Mouse (Mus musculus) erythroblast, adult 5-6 weeks (primary cell): ENCODE measurements around the gene Tesc. TPM values are rescaled to one million over a fixed set of nuclear protein-coding genes. Genes with fewer than 3 reads are reported as not detected.

ENCODE experiments used
- ATAC-seq: replicated peaks from 2 replicates; pipeline ENCODE4 v1.8.0; 2016; ENCODE audit warnings: moderate number of reproducible peaks, mild to moderate bottlenecking, moderate TSS enrichment, inconsistent platforms; ENCODE audit not compliant: poor library complexity, low FRiP score, severe bottlenecking
- total RNA-seq, 2 experiments: library from RNA; stranded (forward) in 1 of 2; stranded (reverse) in 1 of 2; fragments of 150-400 nt in 1 of 2; fragments of 200-764, 138-1000 nt in 1 of 2; gene quantifications; 2 replicates each; pipeline versions ENCODE4 v1.2.3 to v1.2.4; 2015 to 2017; ENCODE audit warnings: low replicate concordance in 2 of 2

The Tesc gene
- total RNA-seq, 2 experiments from 2014 or later = 2.6 TPM; not detected in 1

DNA sequence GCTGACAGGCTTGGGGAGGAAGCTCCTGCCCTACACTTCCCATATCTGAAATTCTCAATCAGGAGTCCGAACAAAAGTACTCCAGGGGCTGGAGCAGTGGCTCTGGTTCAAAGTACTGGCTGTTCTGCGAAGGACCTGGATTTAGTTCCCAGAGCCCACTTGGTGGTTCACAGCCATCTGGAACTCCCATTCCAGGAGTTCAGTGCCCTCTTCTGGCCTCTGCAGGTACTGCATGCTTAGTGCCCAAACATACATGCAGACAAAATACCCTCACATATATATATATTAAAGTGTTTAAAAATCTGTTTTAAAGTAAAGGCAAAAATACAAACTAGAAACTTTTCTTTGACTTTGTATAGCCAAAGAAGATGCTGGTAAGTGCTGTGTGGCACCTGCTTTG, 63.3 kb downstream of the Tesc start:
- 0 out of 2 replicates have a peak, but pooled peaks have one; percentile 59 for ATAC-seq

DNA sequence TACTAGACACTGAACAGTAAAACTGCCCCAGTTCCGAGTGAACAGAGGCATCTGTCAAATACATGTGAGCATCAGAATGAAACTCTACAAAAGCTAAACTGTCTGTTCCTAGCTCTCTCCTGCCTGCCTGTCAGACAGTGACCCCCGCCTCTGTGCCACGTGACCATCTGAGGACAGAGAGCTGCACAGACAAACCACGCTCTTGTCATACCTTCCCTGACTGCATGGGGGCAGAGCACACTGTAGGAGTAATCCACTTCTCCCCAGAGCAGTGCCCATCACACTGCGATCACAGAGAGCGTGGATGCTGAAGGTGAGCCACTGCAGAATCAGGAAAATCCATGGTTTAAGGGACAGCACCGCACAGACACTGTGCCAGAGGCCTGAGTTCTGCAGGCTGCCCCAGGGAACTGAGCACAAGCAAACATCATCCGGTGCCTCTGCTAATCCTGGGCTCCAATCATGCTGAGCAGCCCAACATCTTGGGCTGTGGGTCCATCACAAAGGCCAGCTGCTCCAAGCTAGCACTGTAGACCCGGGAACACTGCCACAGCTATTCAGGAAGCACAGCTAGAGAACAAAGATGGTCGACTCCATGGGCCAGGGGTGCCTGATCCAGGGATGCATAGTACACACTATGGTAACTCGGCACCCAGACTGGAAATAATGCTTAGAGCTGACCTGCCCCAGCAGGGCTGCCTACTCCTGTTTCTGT, 65.9 kb downstream of the Tesc start:
- no peak for ATAC-seq

DNA sequence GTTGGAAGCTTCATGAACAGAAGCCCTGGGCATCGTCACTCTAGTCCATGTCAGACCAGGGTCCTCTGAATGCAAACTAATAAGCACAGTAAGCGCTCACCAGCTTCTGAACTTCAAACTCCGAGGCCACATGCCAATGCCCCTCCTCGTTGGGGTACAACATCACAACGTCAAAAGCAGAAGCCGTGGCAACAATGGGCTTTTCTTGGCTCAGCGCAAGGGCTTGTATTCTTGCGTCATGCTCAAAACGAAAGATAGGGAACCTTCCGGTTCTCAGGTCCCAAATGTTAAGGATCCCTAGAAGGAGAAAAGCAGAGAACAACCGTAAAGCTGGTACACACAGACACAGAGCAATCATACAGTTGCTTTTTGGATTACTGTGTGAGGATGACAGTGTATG, 67.9 kb downstream of the Tesc start:
- ATAC-seq = no peak

DNA sequence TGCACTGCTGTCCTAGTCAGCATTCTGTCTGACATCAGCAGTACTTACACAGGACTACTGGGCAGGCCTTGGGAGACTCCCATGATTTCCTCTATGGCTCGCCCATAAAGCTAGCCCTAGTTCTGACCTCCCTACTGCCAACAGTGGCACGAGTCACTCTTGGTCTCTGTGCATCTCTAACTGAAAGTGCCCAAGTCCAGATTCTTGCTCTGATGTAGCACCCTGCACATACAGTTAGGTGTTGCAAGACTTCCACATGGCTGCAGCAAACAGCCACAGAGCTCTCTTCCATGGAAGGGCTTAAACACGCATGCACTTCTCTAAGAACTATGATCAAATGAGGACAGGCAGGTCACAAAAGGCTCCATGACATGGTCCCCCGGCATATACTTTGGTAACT, 68.3 kb downstream of the Tesc start:
- no peak for ATAC-seq

DNA sequence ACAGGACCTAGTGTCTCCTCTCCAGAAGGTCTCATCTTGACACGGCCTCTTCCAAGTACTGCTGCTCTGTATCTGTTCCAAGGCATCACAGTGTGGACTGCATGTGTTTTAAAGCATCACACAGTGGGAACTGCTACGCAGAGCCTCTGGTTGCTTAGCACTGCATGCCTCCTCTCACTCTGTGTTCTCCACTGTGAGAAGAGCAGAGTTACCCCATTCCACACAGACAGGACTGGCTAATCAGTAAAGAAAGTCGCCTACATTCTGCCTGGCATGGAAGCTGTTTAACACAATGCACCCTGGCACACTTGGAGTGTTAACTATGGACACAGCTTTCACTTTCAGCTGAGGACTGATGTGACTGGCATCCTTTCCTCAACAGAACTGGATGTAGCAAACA, 68.8 kb downstream of the Tesc start:
- no peak for ATAC-seq

DNA sequence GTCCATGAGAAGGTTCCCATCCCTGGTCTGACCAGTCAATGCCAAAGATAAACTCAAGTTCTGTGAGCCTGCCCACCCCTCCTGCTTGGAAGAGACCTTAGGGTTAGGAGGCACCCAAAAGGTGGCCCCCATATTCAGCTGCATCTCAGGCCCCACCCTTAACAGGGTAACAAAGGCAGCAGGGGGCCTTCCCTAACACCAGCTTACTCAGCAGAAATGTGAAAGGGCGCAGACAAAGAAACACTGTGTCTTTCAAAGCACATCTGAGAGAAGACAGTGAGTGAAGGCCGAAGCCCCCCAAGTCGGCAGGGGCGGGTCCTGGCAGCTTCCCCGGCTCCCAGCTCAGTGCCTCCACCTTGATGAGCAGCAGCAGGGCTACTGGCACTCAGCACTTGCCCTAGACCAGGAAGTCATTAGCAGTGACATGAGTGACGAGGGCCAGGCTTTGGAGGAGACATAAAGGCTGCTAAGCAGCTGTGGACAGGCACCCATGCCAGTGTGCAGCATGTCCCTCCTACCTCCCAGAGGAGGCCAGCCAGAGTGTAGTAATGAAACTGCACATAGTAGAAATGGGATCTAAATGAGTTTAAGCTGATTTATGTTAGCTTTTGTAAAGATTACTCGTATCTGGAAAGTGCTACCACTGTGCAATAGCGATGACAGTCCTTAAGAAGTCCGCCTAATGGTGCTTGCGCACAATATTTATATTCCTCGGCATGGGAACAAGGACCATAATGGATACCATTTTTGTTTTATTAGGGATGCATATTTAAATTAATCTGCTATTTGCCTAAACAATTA, 71.7 kb downstream of the Tesc start:
- no peak for ATAC-seq

DNA sequence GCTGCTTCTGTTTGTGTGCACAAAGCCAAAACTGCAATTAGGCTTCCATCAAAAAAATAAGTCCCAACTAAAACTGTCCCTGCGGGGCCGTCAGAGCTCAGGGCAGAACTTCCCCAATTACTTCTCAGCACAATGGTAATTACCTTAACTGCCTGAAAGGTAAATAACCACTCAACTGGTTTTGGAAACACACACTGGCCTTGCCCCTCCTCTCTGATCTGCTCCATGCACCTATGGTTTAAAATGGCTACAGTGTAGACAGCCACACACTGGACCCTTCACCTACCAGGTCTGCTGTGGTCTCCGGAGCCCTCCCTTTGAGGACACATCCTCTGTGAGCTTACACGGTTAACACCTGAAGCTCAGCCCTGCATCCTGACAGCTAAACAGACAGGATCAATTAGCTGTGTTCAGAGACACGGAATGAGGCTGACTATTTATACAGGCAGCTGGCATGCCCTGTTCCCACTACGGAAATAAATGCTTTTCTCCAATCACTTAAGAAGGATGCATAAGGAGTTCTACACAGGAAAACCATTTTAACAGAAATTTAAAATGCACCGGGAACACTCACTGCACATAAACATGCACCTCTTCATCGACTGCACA, 72.4 kb downstream of the Tesc start:
- no peak for ATAC-seq

DNA sequence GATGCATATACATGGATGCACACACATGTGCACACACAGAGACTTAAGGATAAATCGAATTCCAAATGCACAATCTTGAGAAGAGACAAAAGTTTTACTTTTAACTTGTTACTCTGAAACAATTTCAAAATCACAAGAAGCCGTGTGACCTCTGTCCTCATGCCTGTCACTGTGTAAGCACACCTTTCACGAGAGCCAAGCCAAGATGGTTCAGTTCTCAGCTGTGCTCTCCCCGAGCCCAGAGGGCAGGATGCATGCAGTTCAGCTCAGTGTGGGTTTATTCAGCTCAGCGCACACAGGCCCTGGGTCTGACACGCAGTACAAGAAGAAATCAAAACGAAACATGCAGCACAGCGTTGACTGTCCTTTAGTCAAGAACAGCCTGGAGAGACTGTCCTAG, 78.0 kb downstream of the Tesc start:
- no peak for ATAC-seq

DNA sequence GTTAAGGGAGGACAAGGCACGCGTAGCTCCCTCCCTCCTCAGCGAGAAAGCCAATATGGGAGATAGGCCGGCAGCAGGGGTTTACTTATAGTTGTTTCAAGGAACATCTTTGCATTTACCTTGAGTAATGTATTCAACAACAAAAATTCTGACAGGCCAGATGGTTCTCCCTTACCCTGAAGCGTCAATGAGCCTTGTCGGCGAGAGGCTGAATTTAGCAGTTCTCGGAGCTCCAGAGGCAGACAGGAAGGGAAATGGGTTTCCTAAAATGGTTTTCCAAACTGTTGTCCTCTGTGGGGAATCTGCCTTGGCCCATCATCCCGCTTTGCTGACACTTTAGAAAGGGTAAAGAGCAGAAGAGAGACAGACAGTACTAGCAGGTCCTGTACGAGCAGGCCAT, 79.1 kb downstream of the Tesc start:
- no peak for ATAC-seq

DNA sequence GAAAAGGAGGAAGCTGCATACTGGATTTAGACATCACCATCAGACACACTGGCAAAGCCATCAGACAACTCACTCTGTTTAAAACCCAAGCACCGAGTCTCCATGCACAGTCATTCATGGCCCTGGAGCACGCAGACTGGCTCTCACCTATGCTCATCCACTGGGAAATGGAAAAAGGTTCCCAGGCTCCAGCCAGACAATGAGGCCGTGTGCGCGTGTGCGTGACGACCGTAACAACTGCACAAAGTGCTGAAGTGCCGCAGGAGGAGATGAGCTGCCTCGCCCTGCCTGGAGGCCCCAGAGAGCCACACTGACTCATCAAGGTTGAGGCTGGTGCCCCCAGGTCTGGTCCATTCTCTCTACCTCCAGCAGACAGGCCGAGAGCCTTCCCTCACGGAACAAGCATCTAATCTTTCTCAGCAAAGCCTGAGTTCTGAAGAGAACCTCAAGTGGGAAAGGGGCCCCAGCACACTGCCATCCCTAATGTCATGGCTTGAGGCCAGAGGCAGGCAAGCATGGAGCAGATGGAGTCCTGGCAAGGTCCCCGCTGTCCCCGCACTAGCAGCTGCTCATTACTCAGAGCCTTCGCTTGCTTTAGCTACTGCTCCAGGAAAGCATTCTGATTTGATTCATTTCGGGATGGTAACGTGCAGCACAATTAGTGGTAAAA, 80.7 kb downstream of the Tesc start:
- ATAC-seq = no peak

DNA sequence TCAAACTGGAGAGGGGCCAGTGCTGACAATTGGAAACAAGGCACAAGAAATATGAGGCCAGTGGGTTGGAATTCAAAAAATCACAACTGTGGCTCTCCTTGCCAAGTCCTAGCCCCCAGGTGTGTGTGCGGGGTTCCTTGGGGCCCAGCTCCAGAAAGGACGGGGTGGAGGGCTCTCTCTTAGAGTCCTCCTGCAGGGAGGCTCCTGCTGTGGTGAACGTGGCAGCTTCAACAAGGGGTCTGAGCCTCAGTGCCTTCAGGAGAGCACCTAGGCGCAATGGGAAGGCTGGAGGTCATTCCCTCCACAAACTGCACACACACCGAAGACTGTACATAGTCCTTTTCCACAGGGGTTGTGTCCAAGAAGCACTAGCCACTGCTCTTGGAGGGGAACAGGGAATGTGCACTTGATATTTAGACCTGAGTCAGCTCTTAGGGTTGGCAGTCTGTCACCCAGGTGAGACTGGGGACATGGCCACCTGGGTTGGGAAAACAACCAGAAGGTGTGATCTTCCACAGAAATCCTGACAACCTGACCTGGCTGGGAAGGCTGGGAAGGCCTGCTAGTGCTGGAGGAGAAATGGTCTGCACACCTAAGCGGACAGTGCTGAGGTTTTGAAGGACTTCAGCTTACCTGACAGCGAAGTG, 81.4 kb downstream of the Tesc start:
- ATAC-seq = no peak

Other genes with a start within 250 kb of the Tesc start
- gene Nos1, start 246.7 kb upstream of the Tesc start, total RNA-seq (2015; ENCODE audit: low replicate concordance) = not detected in 2 replicates
- gene Nos1, start 246.7 kb upstream of the Tesc start, total RNA-seq (2017; ENCODE audit: low replicate concordance) = 0.09 TPM in 1 of 2 replicates, not detected in the other
- 1.7 TPM in 1 of 2 replicates, not detected in the other for gene Fbxo21, start 51.0 kb upstream of the Tesc start, total RNA-seq (2015; ENCODE audit: low replicate concordance)
- 0.98 and 2.0 TPM in 2 replicates for gene Fbxo21, start 51.0 kb upstream of the Tesc start, total RNA-seq (2017; ENCODE audit: low replicate concordance)
- gene Fbxw8, start 127.7 kb downstream of the Tesc start, total RNA-seq (2015; ENCODE audit: low replicate concordance) = 2.1 and 2.9 TPM in 2 replicates
- gene Fbxw8, start 127.7 kb downstream of the Tesc start, total RNA-seq (2017; ENCODE audit: low replicate concordance) = 3.1 and 4.4 TPM in 2 replicates
- gene Hrk, start 136.9 kb downstream of the Tesc start, total RNA-seq (2015; ENCODE audit: low replicate concordance) = not detected in 2 replicates
- not detected in 2 replicates for gene Hrk, start 136.9 kb downstream of the Tesc start, total RNA-seq (2017; ENCODE audit: low replicate concordance)
- gene Rnft2, start 217.4 kb downstream of the Tesc start, total RNA-seq (2015; ENCODE audit: low replicate concordance) = not detected in 2 replicates
- gene Rnft2, start 217.4 kb downstream of the Tesc start, total RNA-seq (2017; ENCODE audit: low replicate concordance) = not detected in 2 replicates
- 0.63 TPM in 1 of 2 replicates, not detected in the other for gene 2410131K14Rik, start 217.5 kb downstream of the Tesc start, total RNA-seq (2015; ENCODE audit: low replicate concordance)
- gene 2410131K14Rik, start 217.5 kb downstream of the Tesc start, total RNA-seq (2017; ENCODE audit: low replicate concordance) = 0.14 and 0.17 TPM in 2 replicates